Mouse (Mus musculus) kidney, embryonic 16.5 days (tissue): ENCODE results near the gene Aktip. TPM values are rescaled to one million over a fixed set of nuclear protein-coding genes. Genes with fewer than 3 reads are reported as not detected.

Experiments
- ATAC-seq: fragments of 200-750 bp; cut with Nextera tagmentation; 2 replicates; pipeline ENCODE4 v1.8.0; 2017; ENCODE audit warnings: moderate TSS enrichment; ENCODE audit not compliant: low FRiP score, low TSS enrichment
- H3K27ac ChIP-seq: fragments of 300-500 bp; sonication (generic); 2 replicates; pipeline ENCODE4 v1.5.1; 2014; ENCODE audit warnings: low read length
- H3K27me3 ChIP-seq: fragments of 300-500 bp; sonication (generic); 2 replicates; pipeline ENCODE4 v1.6.1; 2014; ENCODE audit warnings: low read length, control low read depth, mixed read lengths; ENCODE audit not compliant: insufficient read depth
- H3K36me3 ChIP-seq: fragments of 300-500 bp; sonication (generic); 2 replicates; pipeline ENCODE4 v1.6.1; 2014; ENCODE audit warnings: low read length, control low read depth, mixed read lengths; ENCODE audit not compliant: insufficient read depth
- H3K4me1 ChIP-seq: fragments of 300-500 bp; sonication (generic); 2 replicates; pipeline ENCODE4 v1.6.1; 2014; ENCODE audit warnings: low read length, control low read depth, mixed read lengths; ENCODE audit not compliant: insufficient read depth
- H3K4me2 ChIP-seq: fragments of 300-500 bp; sonication (generic); replicated peaks from 2 replicates; pipeline ENCODE4 v1.6.1; 2014; ENCODE audit warnings: low read depth, low read length
- H3K4me3 ChIP-seq: fragments of 300-500 bp; sonication (generic); 2 replicates; pipeline ENCODE4 v1.5.1; 2014; ENCODE audit warnings: mild to moderate bottlenecking, low read length
- H3K9ac ChIP-seq: fragments of 300-500 bp; sonication (generic); replicated peaks from 2 replicates; pipeline ENCODE4 v1.6.1; 2014; ENCODE audit warnings: low read length
- H3K9me3 ChIP-seq: fragments of 300-500 bp; sonication (generic); 2 replicates; pipeline ENCODE4 v1.6.1; 2016; ENCODE audit warnings: low read length, control low read depth
- WGBS: fragments of 180-500 bp; shearing (Covaris S2); extraction: QIAGEN DNeasy Blood & Tissue Kit; methylation state at CpG from one replicate; pipeline ENCODE4 v1.1.7; 2014; 5-methylcytosine and 5-hydroxymethylcytosine counted together
- polyA plus RNA-seq: library from polyadenylated mRNA; unstranded; fragments of >200 nt; fragmentation: Nextera tagmentation; extraction: Ambion mirVana; gene quantifications from 2 replicates; pipeline ENCODE4 v1.2.1, GENCODE M21; 2015

The Aktip gene
- polyA plus RNA-seq, 1 experiment from 2014 or later: 98.8 TPM

DNA sequence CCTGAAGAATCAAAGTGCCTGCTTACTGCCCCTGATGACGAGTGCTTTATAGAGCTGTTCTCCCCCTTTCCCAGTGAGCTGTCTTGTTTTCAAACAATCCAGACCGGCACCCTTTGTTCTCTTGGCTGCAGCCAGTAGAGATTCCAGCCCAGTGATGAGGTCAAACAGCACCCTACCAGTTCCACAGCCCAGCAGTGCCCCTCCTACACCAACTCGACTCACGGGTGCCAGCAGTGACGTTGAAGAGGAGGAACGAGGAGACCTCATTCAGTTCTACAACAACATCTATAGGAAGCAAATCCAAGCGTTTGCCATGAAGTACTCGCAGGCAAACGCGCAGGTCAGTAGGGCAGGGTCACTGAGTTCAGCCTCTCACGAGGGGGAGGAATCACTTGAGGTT lies 84.9 kb downstream of the Aktip start:
- 36% methylated on average over 11 of the region's 11 CpGs for WGBS
- H3K4me2 ChIP-seq: no peak overlapping the region
- peak; percentile 51; the same call in 1 of the 2 replicates for ATAC-seq
- H3K4me3 ChIP-seq: no peak overlapping the region
- H3K27me3 ChIP-seq: no peaks in the 10 kb centered on the region
- peaks cover 45% of the 10 kb centered on the region for H3K36me3 ChIP-seq
- no peak overlapping the region for H3K27ac ChIP-seq
- no peak overlapping the region for H3K9ac ChIP-seq
- no peaks in the 10 kb centered on the region for H3K4me1 ChIP-seq
- H3K9me3 ChIP-seq: no peaks in the 10 kb centered on the region

DNA sequence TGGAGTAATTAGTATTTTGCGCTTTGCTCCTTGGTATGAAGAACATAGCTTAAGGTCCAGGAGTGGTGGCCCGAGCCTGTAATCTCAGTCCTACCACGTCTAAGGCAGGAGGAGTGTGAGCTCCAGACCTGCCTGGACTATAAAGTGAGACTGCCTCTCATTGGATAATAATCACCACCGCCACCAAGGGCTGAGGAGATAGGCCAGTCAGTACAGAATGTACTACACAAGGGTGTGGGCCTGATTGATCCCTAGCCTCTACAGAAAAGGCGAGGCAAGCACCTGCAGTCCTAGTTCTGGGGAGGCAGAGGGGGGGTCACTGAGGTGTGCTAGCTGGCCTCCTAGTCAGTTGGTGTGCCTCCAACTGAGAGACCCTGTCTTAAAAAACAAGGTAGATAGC lies 85.3 kb downstream of the Aktip start:
- peaks cover 42% of the 10 kb centered on the region for H3K36me3 ChIP-seq
- no peak overlapping the region for H3K4me2 ChIP-seq
- no peaks in the 10 kb centered on the region for H3K9me3 ChIP-seq
- WGBS: 90% methylated on average over 5 of the region's 5 CpGs
- 0 out of 2 replicates have a peak overlapping the region, but pooled peaks have one; percentile 13 for H3K27ac ChIP-seq
- no peak overlapping the region for H3K9ac ChIP-seq
- H3K4me1 ChIP-seq: no peaks in the 10 kb centered on the region
- H3K4me3 ChIP-seq: no peak overlapping the region
- peak; percentile 39; the same call in 1 of the 2 replicates for ATAC-seq
- no peaks in the 10 kb centered on the region for H3K27me3 ChIP-seq

DNA sequence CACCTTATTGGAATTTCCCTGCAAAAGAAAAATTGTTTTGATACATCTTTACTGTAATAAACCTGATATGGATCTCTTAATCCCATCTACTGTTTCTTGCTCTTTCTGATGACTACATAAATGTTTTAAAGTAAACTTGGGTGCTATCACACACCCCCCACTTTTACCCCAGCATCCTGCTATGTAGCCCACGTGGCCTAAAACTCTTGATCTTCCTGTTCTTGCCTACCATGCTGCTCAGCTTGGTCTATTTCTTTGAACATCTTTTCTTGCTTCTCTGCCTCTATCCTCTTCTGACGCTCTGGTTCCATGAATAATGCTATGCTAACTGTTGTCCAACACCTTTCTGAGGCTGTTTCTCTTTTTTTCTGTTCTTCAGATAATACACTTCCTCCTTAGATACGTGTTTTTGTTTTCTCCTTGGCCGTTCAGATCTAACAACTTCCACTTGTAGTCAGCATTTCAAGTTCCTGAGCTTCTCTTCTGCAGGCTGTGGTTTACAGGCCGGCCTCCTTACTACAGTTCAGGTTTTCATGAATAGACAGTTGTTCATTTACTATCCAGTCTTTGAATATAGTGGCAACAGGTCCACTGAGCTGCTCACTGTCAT lies 87.8 kb downstream of the Aktip start:
- Histone ChIP-seq H3K9me3 (no peaks in the 10 kb centered on the region), H3K4me1 (no peaks in the 10 kb centered on the region), H3K4me3 (no peak overlapping the region), H3K27me3 (no peaks in the 10 kb centered on the region), H3K9ac (no peak overlapping the region), H3K4me2 (no peak overlapping the region), H3K27ac (no peak overlapping the region), H3K36me3 (peaks cover 35% of the 10 kb centered on the region)
- no peak for ATAC-seq
- 87% methylated on average over 5 of the region's 5 CpGs for WGBS

GRCm38 (mm10) chr8:91106271-91106670 lies 93.5 kb downstream of the Aktip start:
- Histone ChIP-seq H3K9ac (no peak overlapping the region), H3K4me3 (no peak overlapping the region), H3K27me3 (no peaks in the 10 kb centered on the region), H3K36me3 (peaks cover 34% of the 10 kb centered on the region), H3K27ac (no peak overlapping the region), H3K9me3 (no peaks in the 10 kb centered on the region), H3K4me1 (no peaks in the 10 kb centered on the region), H3K4me2 (no peak overlapping the region)
- 92% methylated on average over 12 of the region's 12 CpGs for WGBS
- ATAC-seq: no peak

- Histone ChIP-seq H3K9me3 (no peaks in the 10 kb centered on the region), H3K27ac (no peak overlapping the region; the same call in 1 of the 2 replicates), H3K4me1 (0 out of 2 replicates have a peak, but pooled peaks cover 5% of the 10 kb centered on the region), H3K9ac (no peak overlapping the region), H3K36me3 (peaks cover 39% of the 10 kb centered on the region), H3K4me2 (no peak overlapping the region), H3K4me3 (no peak overlapping the region), H3K27me3 (no peaks in the 10 kb centered on the region)
- 75% methylated on average over 6 of the region's 6 CpGs for WGBS
- no peak for ATAC-seq
These were observed 101.7 kb downstream of the Aktip start for GRCm38 (mm10) chr8:91098106-91098505.

DNA sequence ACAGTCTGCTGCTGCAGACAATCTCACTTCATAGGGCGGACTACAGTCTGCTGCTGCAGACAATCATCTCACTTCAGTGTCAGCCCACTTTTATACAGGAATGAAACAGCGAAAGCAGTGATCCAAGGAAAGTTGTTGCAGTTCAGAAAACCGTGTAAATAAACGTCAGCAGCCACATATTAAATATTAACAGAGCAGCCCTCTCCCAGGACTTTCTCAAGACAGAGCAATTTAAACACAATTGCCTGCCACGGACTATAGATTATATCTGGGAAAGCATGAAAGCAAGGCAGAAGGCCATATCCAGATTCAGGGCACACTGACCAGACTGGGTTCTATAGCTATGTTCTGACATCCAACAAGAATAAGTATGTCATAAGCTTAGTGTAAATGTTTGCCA lies 105.6 kb downstream of the Aktip start:
- no peaks in the 10 kb centered on the region for H3K9me3 ChIP-seq
- H3K9ac ChIP-seq: no peak overlapping the region
- H3K4me3 ChIP-seq: no peak overlapping the region
- H3K36me3 ChIP-seq: peaks cover 33% of the 10 kb centered on the region
- H3K4me2 ChIP-seq: no peak overlapping the region
- peak overlapping the region; percentile 88 for H3K27ac ChIP-seq
- WGBS: 64% methylated on average over 5 of the region's 5 CpGs
- H3K27me3 ChIP-seq: no peaks in the 10 kb centered on the region
- peak; percentile 76 for ATAC-seq
- H3K4me1 ChIP-seq: 0 out of 2 replicates have a peak, but pooled peaks cover 5% of the 10 kb centered on the region

DNA sequence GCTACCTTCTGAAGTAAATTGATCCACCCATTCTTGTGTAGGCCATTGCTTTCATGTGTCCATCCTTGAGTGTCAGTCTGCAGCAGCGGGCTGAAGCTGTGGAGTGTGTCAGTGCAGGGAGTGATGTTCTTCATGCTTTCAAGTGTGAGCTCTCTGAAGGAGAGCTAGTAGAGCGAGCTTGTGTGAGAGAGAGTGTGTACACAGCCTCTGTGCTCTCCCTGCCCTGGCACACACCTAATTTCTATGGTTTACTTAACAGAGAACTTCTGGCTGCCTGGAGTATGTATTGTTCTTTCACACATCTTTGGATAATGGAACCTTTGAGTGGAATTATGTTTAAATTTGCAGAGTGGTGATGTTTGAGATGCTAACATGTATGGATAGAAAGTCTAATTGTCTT lies 110.2 kb downstream of the Aktip start:
- 84% methylated on average over 2 of the region's 2 CpGs for WGBS
- ATAC-seq: no peak
- H3K27ac ChIP-seq: no peak overlapping the region
- no peak overlapping the region for H3K9ac ChIP-seq
- H3K9me3 ChIP-seq: no peaks in the 10 kb centered on the region
- H3K4me1 ChIP-seq: 0 out of 2 replicates have a peak, but pooled peaks cover 4% of the 10 kb centered on the region
- H3K36me3 ChIP-seq: peaks cover 36% of the 10 kb centered on the region
- no peak overlapping the region for H3K4me2 ChIP-seq
- H3K27me3 ChIP-seq: no peaks in the 10 kb centered on the region
- H3K4me3 ChIP-seq: no peak overlapping the region

GRCm38 (mm10) chr8:91088452-91088851 lies 111.3 kb downstream of the Aktip start:
- 93% methylated on average over 7 of the region's 7 CpGs for WGBS
- H3K36me3 ChIP-seq: peaks cover 36% of the 10 kb centered on the region

GRCm38 (mm10) chr8:91082428-91082827 lies 117.3 kb downstream of the Aktip start:
- Histone ChIP-seq H3K9ac (no peak overlapping the region), H3K9me3 (no peaks in the 10 kb centered on the region), H3K27ac (no peak overlapping the region), H3K4me2 (no peak overlapping the region), H3K4me1 (no peaks in the 10 kb centered on the region), H3K36me3 (peaks cover 26% of the 10 kb centered on the region), H3K4me3 (no peak overlapping the region), H3K27me3 (no peaks in the 10 kb centered on the region)
- ATAC-seq: no peak
- WGBS: 85% methylated on average over 12 of the region's 12 CpGs

More at GRCm38 (mm10) chr8:91088452-91088851, 111.3 kb downstream of the Aktip start:
- Histone ChIP-seq H3K4me3 (no peak overlapping the region), H3K9ac (no peak overlapping the region), H3K27me3 (no peaks in the 10 kb centered on the region), H3K4me2 (no peak overlapping the region), H3K4me1 (no peaks in the 10 kb centered on the region), H3K9me3 (no peaks in the 10 kb centered on the region), H3K27ac (no peak overlapping the region)
- ATAC-seq: no peak

DNA sequence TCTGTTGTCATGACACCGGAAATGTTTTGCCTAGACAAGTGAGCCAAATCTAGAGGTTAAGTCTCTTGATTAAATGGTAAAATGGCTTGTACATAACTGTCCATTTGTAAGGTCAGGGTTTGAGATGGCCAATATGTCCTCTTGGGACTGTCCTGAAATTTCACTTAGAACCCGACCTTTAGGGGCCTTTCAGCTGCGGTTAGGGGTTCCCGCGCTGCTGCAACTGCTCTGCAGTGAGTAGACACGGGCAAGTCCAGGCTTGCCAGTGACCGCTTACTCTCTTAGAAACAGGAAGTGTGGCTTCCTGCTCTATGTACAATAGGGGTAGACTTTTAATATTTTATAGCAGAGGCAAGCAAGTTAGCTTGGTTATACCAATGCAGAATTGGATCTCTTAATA lies 117.9 kb downstream of the Aktip start:
- no peaks in the 10 kb centered on the region for H3K27me3 ChIP-seq
- H3K9me3 ChIP-seq: no peaks in the 10 kb centered on the region
- H3K27ac ChIP-seq: peak overlapping the region; percentile 8; the same call in 1 of the 2 replicates
- ATAC-seq: peak; percentile 70; the same call in 1 of the 2 replicates
- H3K4me1 ChIP-seq: no peaks in the 10 kb centered on the region
- no peak overlapping the region for H3K9ac ChIP-seq
- H3K4me2 ChIP-seq: no peak overlapping the region
- peaks cover 24% of the 10 kb centered on the region for H3K36me3 ChIP-seq
- no peak overlapping the region for H3K4me3 ChIP-seq
- 65% methylated on average over 7 of the region's 7 CpGs for WGBS
